Mouse (Mus musculus): ENCODE measurements around the gene Ms4a18. TPM values are rescaled to one million over a fixed set of nuclear protein-coding genes. Genes with fewer than 3 reads are reported as not detected.
A peak's percentile ranks its signal among the peaks of the same experiment; 100 is the strongest.

Gene Ms4a18
- polyA plus RNA-seq, 1 experiment: not detected

GRCm38 (mm10) chr19:10973187-10973586 is 44.6 kb downstream of the Ms4a18 start:
- H3K4me1 ChIP-seq (ENCODE audit: control insufficient read depth, insufficient read depth, low read length): no peaks in the 10 kb centered on the region
- no peak for TF ChIP-seq CTCF (IDR thresholded peaks at IDR 0.05; ENCODE audit: borderline replicate concordance, insufficient read depth, low read length)

GRCm38 (mm10) chr19:10972660-10973059 is 45.2 kb downstream of the Ms4a18 start:
- no peaks in the 10 kb centered on the region for H3K4me1 ChIP-seq (ENCODE audit: control insufficient read depth, insufficient read depth, low read length)

More at GRCm38 (mm10) chr19:10973187-10973586, 44.6 kb downstream of the Ms4a18 start:
- H3K27ac ChIP-seq (ENCODE audit: insufficient read depth, low read length): no peak overlapping the region
- no peak overlapping the region for H3K4me3 ChIP-seq (ENCODE audit: insufficient read depth, low read length)

GRCm38 (mm10) chr19:10970457-10970856 is 47.4 kb downstream of the Ms4a18 start:
- Histone ChIP-seq H3K4me3 (ENCODE audit: insufficient read depth, low read length) (no peak overlapping the region), H3K4me1 (ENCODE audit: control insufficient read depth, insufficient read depth, low read length) (no peaks in the 10 kb centered on the region), H3K27ac (ENCODE audit: insufficient read depth, low read length) (no peak overlapping the region)
- no peak for TF ChIP-seq POLR2A (IDR thresholded peaks at IDR 0.05; ENCODE audit: low read depth, low read length)
- TF ChIP-seq CTCF (IDR thresholded peaks at IDR 0.05; ENCODE audit: borderline replicate concordance, insufficient read depth, low read length): no peak

More at GRCm38 (mm10) chr19:10972660-10973059, 45.2 kb downstream of the Ms4a18 start:
- Histone ChIP-seq H3K27ac (ENCODE audit: insufficient read depth, low read length) (no peak overlapping the region), H3K4me3 (ENCODE audit: insufficient read depth, low read length) (no peak overlapping the region)
- TF ChIP-seq CTCF (IDR thresholded peaks at IDR 0.05; ENCODE audit: borderline replicate concordance, insufficient read depth, low read length) (no peak), POLR2A (IDR thresholded peaks at IDR 0.05; ENCODE audit: low read depth, low read length) (no peak)

GRCm38 (mm10) chr19:10968578-10968977 is 49.3 kb downstream of the Ms4a18 start:
- no peak overlapping the region for H3K27ac ChIP-seq (ENCODE audit: insufficient read depth, low read length)
- no peak overlapping the region for H3K4me3 ChIP-seq (ENCODE audit: insufficient read depth, low read length)
- TF ChIP-seq POLR2A (IDR thresholded peaks at IDR 0.05; ENCODE audit: low read depth, low read length): no peak
- no peak for TF ChIP-seq CTCF (IDR thresholded peaks at IDR 0.05; ENCODE audit: borderline replicate concordance, insufficient read depth, low read length)
- H3K4me1 ChIP-seq (ENCODE audit: control insufficient read depth, insufficient read depth, low read length): no peaks in the 10 kb centered on the region

- no peaks in the 10 kb centered on the region for H3K4me1 ChIP-seq (ENCODE audit: control insufficient read depth, insufficient read depth, low read length)
- no peak overlapping the region for H3K4me3 ChIP-seq (ENCODE audit: insufficient read depth, low read length)
- no peak overlapping the region for H3K27ac ChIP-seq (ENCODE audit: insufficient read depth, low read length)
- TF ChIP-seq POLR2A (IDR thresholded peaks at IDR 0.05; ENCODE audit: low read depth, low read length): no peak
- TF ChIP-seq CTCF (IDR thresholded peaks at IDR 0.05; ENCODE audit: borderline replicate concordance, insufficient read depth, low read length): no peak
These were observed 52.1 kb downstream of the Ms4a18 start for GRCm38 (mm10) chr19:10965721-10966120.

- Histone ChIP-seq H3K27ac (ENCODE audit: insufficient read depth, low read length) (no peak overlapping the region), H3K4me1 (ENCODE audit: control insufficient read depth, insufficient read depth, low read length) (no peaks in the 10 kb centered on the region), H3K4me3 (ENCODE audit: insufficient read depth, low read length) (no peak overlapping the region)
- TF ChIP-seq POLR2A (IDR thresholded peaks at IDR 0.05; ENCODE audit: low read depth, low read length) (no peak), CTCF (IDR thresholded peaks at IDR 0.05; ENCODE audit: borderline replicate concordance, insufficient read depth, low read length) (no peak)
These were observed 57.9 kb downstream of the Ms4a18 start for GRCm38 (mm10) chr19:10959978-10960346.

GRCm38 (mm10) chr19:10959085-10959977 is 58.5 kb downstream of the Ms4a18 start:
- no peak overlapping the region for H3K4me3 ChIP-seq (ENCODE audit: insufficient read depth, low read length)
- H3K4me1 ChIP-seq (ENCODE audit: control insufficient read depth, insufficient read depth, low read length): no peaks in the 10 kb centered on the region
- TF ChIP-seq CTCF (IDR thresholded peaks at IDR 0.05; ENCODE audit: borderline replicate concordance, insufficient read depth, low read length): no peak
- TF ChIP-seq POLR2A (IDR thresholded peaks at IDR 0.05; ENCODE audit: low read depth, low read length): no peak
- H3K27ac ChIP-seq (ENCODE audit: insufficient read depth, low read length): no peak overlapping the region

- no peak for TF ChIP-seq POLR2A (IDR thresholded peaks at IDR 0.05; ENCODE audit: low read depth, low read length)
- no peak for TF ChIP-seq CTCF (IDR thresholded peaks at IDR 0.05; ENCODE audit: borderline replicate concordance, insufficient read depth, low read length)
- H3K27ac ChIP-seq (ENCODE audit: insufficient read depth, low read length): peak overlapping the region; percentile 63
These were observed 65.6 kb downstream of the Ms4a18 start for GRCm38 (mm10) chr19:10952021-10952939.

GRCm38 (mm10) chr19:10949558-10949957 is 68.3 kb downstream of the Ms4a18 start:
- no peak for TF ChIP-seq POLR2A (IDR thresholded peaks at IDR 0.05; ENCODE audit: low read depth, low read length)
- no peak for TF ChIP-seq CTCF (IDR thresholded peaks at IDR 0.05; ENCODE audit: borderline replicate concordance, insufficient read depth, low read length)
- Histone ChIP-seq H3K27ac (ENCODE audit: insufficient read depth, low read length) (no peak overlapping the region), H3K4me1 (ENCODE audit: control insufficient read depth, insufficient read depth, low read length) (peaks cover 11% of the 10 kb centered on the region), H3K4me3 (ENCODE audit: insufficient read depth, low read length) (no peak overlapping the region)

More at GRCm38 (mm10) chr19:10952021-10952939, 65.6 kb downstream of the Ms4a18 start:
- Histone ChIP-seq H3K4me3 (ENCODE audit: insufficient read depth, low read length) (no peak overlapping the region), H3K4me1 (ENCODE audit: control insufficient read depth, insufficient read depth, low read length) (peaks cover 5% of the 10 kb centered on the region)
